Mouse (Mus musculus): ENCODE measurements at regions not wholly inside any gene's neighbourhood (a gene's known extent, or its start where the extent isn't known, plus 50 kb on each side); places are given as distances from the start of the nearest gene placed in this dataset.

- ATAC-seq (replicated peaks in 1 of 2; ENCODE audit: insufficient read depth in 1 of 2, low FRiP score in 2 of 2, low TSS enrichment in 1 of 2, low read depth in 1 of 2, poor library complexity in 2 of 2, severe bottlenecking in 2 of 2), result no peak
Observed at GRCm38 (mm10) chr3:100773237-100773636, 52.0 kb upstream of the Vtcn1 start.

- ATAC-seq (replicated peaks in 1 of 2; ENCODE audit: insufficient read depth in 1 of 2, low FRiP score in 2 of 2, low TSS enrichment in 1 of 2, low read depth in 1 of 2, poor library complexity in 2 of 2, severe bottlenecking in 2 of 2), result peak; percentile 90 to 91
Observed at GRCm38 (mm10) chr3:100771363-100771762, 53.9 kb upstream of the Vtcn1 start.

- no peak for ATAC-seq (replicated peaks in 1 of 2; ENCODE audit: insufficient read depth in 1 of 2, low FRiP score in 2 of 2, low TSS enrichment in 1 of 2, low read depth in 1 of 2, poor library complexity in 2 of 2, severe bottlenecking in 2 of 2)
Observed at GRCm38 (mm10) chr3:100770841-100771240, 54.4 kb upstream of the Vtcn1 start.

- ATAC-seq (replicated peaks in 1 of 2; ENCODE audit: insufficient read depth in 1 of 2, low FRiP score in 2 of 2, low TSS enrichment in 1 of 2, low read depth in 1 of 2, poor library complexity in 2 of 2, severe bottlenecking in 2 of 2), result no peak
Observed at GRCm38 (mm10) chr3:100769146-100769545, 56.1 kb upstream of the Vtcn1 start.

GRCm38 (mm10) chr3:100768170-100768624 lies 57.1 kb upstream of the Vtcn1 start:
- ATAC-seq (replicated peaks in 1 of 2; ENCODE audit: insufficient read depth in 1 of 2, low FRiP score in 2 of 2, low TSS enrichment in 1 of 2, low read depth in 1 of 2, poor library complexity in 2 of 2, severe bottlenecking in 2 of 2), result no peak

GRCm38 (mm10) chr3:100765323-100765722 lies 59.9 kb upstream of the Vtcn1 start:
- peak; percentile 65 to 66; a peak in 3 of 4 replicates for ATAC-seq (replicated peaks in 1 of 2; ENCODE audit: insufficient read depth in 1 of 2, low FRiP score in 2 of 2, low TSS enrichment in 1 of 2, low read depth in 1 of 2, poor library complexity in 2 of 2, severe bottlenecking in 2 of 2)

- no peak for ATAC-seq (replicated peaks in 1 of 2; ENCODE audit: insufficient read depth in 1 of 2, low FRiP score in 2 of 2, low TSS enrichment in 1 of 2, low read depth in 1 of 2, poor library complexity in 2 of 2, severe bottlenecking in 2 of 2)
Observed at GRCm38 (mm10) chr3:100762895-100763294, 62.4 kb upstream of the Vtcn1 start.

GRCm38 (mm10) chr3:100759091-100759941 lies 65.9 kb upstream of the Vtcn1 start:
- no peak for ATAC-seq (replicated peaks in 1 of 2; ENCODE audit: insufficient read depth in 1 of 2, low FRiP score in 2 of 2, low TSS enrichment in 1 of 2, low read depth in 1 of 2, poor library complexity in 2 of 2, severe bottlenecking in 2 of 2)

GRCm38 (mm10) chr3:100754677-100755076 lies 69.4 kb upstream of the Man1a2 start:
- no peak for ATAC-seq (replicated peaks in 1 of 2; ENCODE audit: insufficient read depth in 1 of 2, low FRiP score in 2 of 2, low TSS enrichment in 1 of 2, low read depth in 1 of 2, poor library complexity in 2 of 2, severe bottlenecking in 2 of 2)

- no peak for ATAC-seq (replicated peaks in 1 of 2; ENCODE audit: insufficient read depth in 1 of 2, low FRiP score in 2 of 2, low TSS enrichment in 1 of 2, low read depth in 1 of 2, poor library complexity in 2 of 2, severe bottlenecking in 2 of 2)
Observed at GRCm38 (mm10) chr3:100751211-100751610, 65.9 kb upstream of the Man1a2 start.

- no peak for ATAC-seq (replicated peaks in 1 of 2; ENCODE audit: insufficient read depth in 1 of 2, low FRiP score in 2 of 2, low TSS enrichment in 1 of 2, low read depth in 1 of 2, poor library complexity in 2 of 2, severe bottlenecking in 2 of 2)
Observed at GRCm38 (mm10) chr3:100748727-100749126, 63.4 kb upstream of the Man1a2 start.

GRCm38 (mm10) chr3:100748309-100748691 lies 63.0 kb upstream of the Man1a2 start:
- no peak for ATAC-seq (replicated peaks in 1 of 2; ENCODE audit: insufficient read depth in 1 of 2, low FRiP score in 2 of 2, low TSS enrichment in 1 of 2, low read depth in 1 of 2, poor library complexity in 2 of 2, severe bottlenecking in 2 of 2)

- ATAC-seq (replicated peaks in 1 of 2; ENCODE audit: insufficient read depth in 1 of 2, low FRiP score in 2 of 2, low TSS enrichment in 1 of 2, low read depth in 1 of 2, poor library complexity in 2 of 2, severe bottlenecking in 2 of 2), result no peak
Observed at GRCm38 (mm10) chr3:100747421-100748308, 62.4 kb upstream of the Man1a2 start.

GRCm38 (mm10) chr3:100737660-100738059 lies 52.4 kb upstream of the Man1a2 start:
- no peak for ATAC-seq (replicated peaks in 1 of 2; ENCODE audit: insufficient read depth in 1 of 2, low FRiP score in 2 of 2, low TSS enrichment in 1 of 2, low read depth in 1 of 2, poor library complexity in 2 of 2, severe bottlenecking in 2 of 2)

GRCm38 (mm10) chr3:100736539-100736938 lies 51.2 kb upstream of the Man1a2 start:
- ATAC-seq (replicated peaks in 1 of 2; ENCODE audit: insufficient read depth in 1 of 2, low FRiP score in 2 of 2, low TSS enrichment in 1 of 2, low read depth in 1 of 2, poor library complexity in 2 of 2, severe bottlenecking in 2 of 2), result no peak
